Mouse (Mus musculus) ES-Bruce4 (cell line): Measurements from ENCODE around the gene Kcp. TPM values are rescaled to one million over a fixed set of nuclear protein-coding genes. Genes with fewer than 3 reads are reported as not detected.

Source experiments
- H3K27ac ChIP-seq: 2 replicates; pipeline ENCODE4 v1.5.1; 2012; ENCODE audit warnings: low read length, inconsistent platforms; ENCODE audit not compliant: insufficient read depth
- H3K27me3 ChIP-seq: 2 replicates; pipeline ENCODE4 v1.6.1; 2012; ENCODE audit warnings: mild to moderate bottlenecking, low read length, inconsistent platforms; ENCODE audit not compliant: control insufficient read depth, poor library complexity, insufficient read depth, severe bottlenecking
- H3K36me3 ChIP-seq: 2 replicates; pipeline ENCODE4 v1.6.1; 2012; ENCODE audit warnings: inconsistent platforms, mild to moderate bottlenecking, low read length, moderate library complexity; ENCODE audit not compliant: control insufficient read depth, poor library complexity, insufficient read depth, severe bottlenecking
- H3K4me1 ChIP-seq: one replicate; pipeline ENCODE4 v1.8.1; 2011; ENCODE audit warnings: low read length; ENCODE audit not compliant: control insufficient read depth, insufficient read depth
- H3K4me3 ChIP-seq: 2 replicates; pipeline ENCODE4 v1.5.1; 2011; ENCODE audit warnings: low read depth, mild to moderate bottlenecking, low read length
- H3K9ac ChIP-seq: 2 replicates; pipeline ENCODE4 v1.6.1; 2012; ENCODE audit warnings: low read depth, mild to moderate bottlenecking, inconsistent platforms; ENCODE audit not compliant: poor library complexity, severe bottlenecking
- H3K9me3 ChIP-seq: replicated peaks from 2 replicates; pipeline ENCODE4 v1.6.1; 2012; ENCODE audit warnings: mild to moderate bottlenecking, low read length, inconsistent platforms; ENCODE audit not compliant: control insufficient read depth, poor library complexity, insufficient read depth, severe bottlenecking
- CTCF ChIP-seq: IDR thresholded peaks from one replicate; pipeline ENCODE4 v1.8.1; 2011; ENCODE audit warnings: low read depth, low read length
- EP300 ChIP-seq: IDR thresholded peaks from 2 replicates; pipeline ENCODE4 v1.6.1; 2011; ENCODE audit warnings: low read depth, low read length; ENCODE audit not compliant: insufficient read depth
- POLR2A ChIP-seq: IDR thresholded peaks from one replicate; pipeline ENCODE4 v1.8.1; 2011; ENCODE audit warnings: low read length; ENCODE audit not compliant: insufficient read depth
- polyA plus RNA-seq: library from polyadenylated mRNA; stranded (reverse); fragments of >200 nt; gene quantifications from 2 replicates; pipeline ENCODE4 v1.2.4, GENCODE M21; 2011; ENCODE audit warnings: low read depth; ENCODE audit not compliant: missing spikeins, insufficient read depth, insufficient read length

Gene Kcp
- polyA plus RNA-seq = 1.9 and 4.1 TPM in 2 replicates

- Histone ChIP-seq H3K27ac (no peak within 1 kb of the TSS), H3K27me3 (no peaks in the 10 kb centered on the region), H3K4me1 (no peaks in the 10 kb centered on the region), H3K9me3 (no peaks in the 10 kb centered on the region), H3K9ac (peak within 1 kb of the TSS; percentile 33), H3K4me3 (peak within 1 kb of the TSS; percentile 65), H3K36me3 (no peaks in the 10 kb centered on the region)
- no peak for TF ChIP-seq CTCF
- TF ChIP-seq EP300 = no peak
- TF ChIP-seq POLR2A = no peak
Measured at GRCm38 (mm10) chr6:29507447-29508309, at the start of gene Kcp. Gene Kcp, minus strand, starts transcription at chr6:29507952.

- peaks cover 57% of the 10 kb centered on the region for H3K36me3 ChIP-seq
- TF ChIP-seq POLR2A (no peak), CTCF (no peak), EP300 (no peak)
- no peaks in the 10 kb centered on the region for H3K27me3 ChIP-seq
- H3K9ac ChIP-seq = no peak overlapping the region
- no peak overlapping the region for H3K4me3 ChIP-seq
- H3K9me3 ChIP-seq = no peaks in the 10 kb centered on the region
- H3K4me1 ChIP-seq = no peaks in the 10 kb centered on the region
- no peak overlapping the region for H3K27ac ChIP-seq
Measured at GRCm38 (mm10) chr6:29557112-29557511, 49.4 kb upstream of the Kcp start.

GRCm38 (mm10) chr6:29552526-29552925 lies 44.8 kb upstream of the Kcp start:
- Histone ChIP-seq H3K4me1 (no peaks in the 10 kb centered on the region), H3K27ac (no peak overlapping the region), H3K4me3 (no peak overlapping the region), H3K27me3 (no peaks in the 10 kb centered on the region), H3K9me3 (no peaks in the 10 kb centered on the region), H3K36me3 (peaks cover 56% of the 10 kb centered on the region), H3K9ac (no peak overlapping the region)
- no peak for TF ChIP-seq POLR2A
- TF ChIP-seq CTCF = no peak
- no peak for TF ChIP-seq EP300

- peak overlapping the region; percentile 65; the same call in 1 of the 2 replicates for H3K27ac ChIP-seq
- no peak overlapping the region for H3K4me3 ChIP-seq
- TF ChIP-seq CTCF (no peak), EP300 (no peak)
- H3K9me3 ChIP-seq = peaks cover 6% of the 10 kb centered on the region
- H3K27me3 ChIP-seq = no peaks in the 10 kb centered on the region
- H3K9ac ChIP-seq = no peak overlapping the region
- H3K36me3 ChIP-seq = peaks cover 69% of the 10 kb centered on the region
- no peaks in the 10 kb centered on the region for H3K4me1 ChIP-seq
Measured at GRCm38 (mm10) chr6:29548086-29548485, 40.3 kb upstream of the Kcp start.

GRCm38 (mm10) chr6:29547582-29547981 lies 39.8 kb upstream of the Kcp start:
- Histone ChIP-seq H3K9me3 (peaks cover 6% of the 10 kb centered on the region), H3K4me1 (no peaks in the 10 kb centered on the region), H3K36me3 (peaks cover 72% of the 10 kb centered on the region), H3K27me3 (no peaks in the 10 kb centered on the region), H3K9ac (no peak overlapping the region), H3K27ac (peak overlapping the region; percentile 36), H3K4me3 (no peak overlapping the region)
- TF ChIP-seq CTCF = no peak
- TF ChIP-seq EP300 = no peak
- no peak for TF ChIP-seq POLR2A

- no peaks in the 10 kb centered on the region for H3K27me3 ChIP-seq
- H3K9me3 ChIP-seq = peaks cover 6% of the 10 kb centered on the region
- no peak for TF ChIP-seq EP300
- no peak for TF ChIP-seq POLR2A
- TF ChIP-seq CTCF = no peak
- no peaks in the 10 kb centered on the region for H3K4me1 ChIP-seq
- peaks cover 65% of the 10 kb centered on the region for H3K36me3 ChIP-seq
- no peak overlapping the region for H3K9ac ChIP-seq
- H3K4me3 ChIP-seq = no peak overlapping the region
- H3K27ac ChIP-seq = no peak overlapping the region
Measured at GRCm38 (mm10) chr6:29545611-29546010, 37.9 kb upstream of the Kcp start.
